Mouse (Mus musculus): ENCODE measurements around the gene Prcc.

DNA sequence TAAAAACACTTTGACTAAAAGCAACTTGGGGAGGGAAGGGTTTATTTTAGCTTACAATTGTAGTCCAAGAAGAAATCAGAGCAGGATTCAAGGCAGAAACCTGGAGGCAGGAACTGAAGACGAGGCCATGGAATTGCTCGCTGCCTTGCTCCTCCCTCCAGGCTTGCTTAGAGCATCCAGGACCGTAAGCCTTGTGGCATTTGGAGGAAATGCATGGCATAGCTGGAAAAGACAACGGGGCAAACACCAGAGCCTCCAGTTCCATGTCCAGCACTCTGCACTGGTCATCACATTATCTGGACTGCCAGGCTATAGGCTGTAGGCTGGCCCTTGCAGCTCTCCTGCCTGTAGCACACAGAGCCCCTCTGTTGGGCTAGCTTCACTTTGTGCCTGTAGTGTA is 49.1 kb upstream of the Prcc start:
- TF ChIP-seq CTCF (IDR thresholded peaks at IDR 0.05; ENCODE audit: borderline replicate concordance, extremely low read depth, insufficient read depth, insufficient read length) (0 out of 2 replicates have a peak, but pooled peaks have one; percentile 3), POLR2A (IDR thresholded peaks at IDR 0.05; ENCODE audit: borderline replicate concordance, extremely low read depth, insufficient read depth, insufficient read length, poor library complexity, severe bottlenecking) (no peak)

All from brain, embryonic 14.5 days (tissue).